Mouse (Mus musculus): ENCODE measurements around the gene Sema4b. TPM values are rescaled to one million over a fixed set of nuclear protein-coding genes. Genes with fewer than 3 reads are reported as not detected.

Gene Sema4b
- polyA plus RNA-seq, 1 experiment from 2014 or later, result 13.5 TPM

DNA sequence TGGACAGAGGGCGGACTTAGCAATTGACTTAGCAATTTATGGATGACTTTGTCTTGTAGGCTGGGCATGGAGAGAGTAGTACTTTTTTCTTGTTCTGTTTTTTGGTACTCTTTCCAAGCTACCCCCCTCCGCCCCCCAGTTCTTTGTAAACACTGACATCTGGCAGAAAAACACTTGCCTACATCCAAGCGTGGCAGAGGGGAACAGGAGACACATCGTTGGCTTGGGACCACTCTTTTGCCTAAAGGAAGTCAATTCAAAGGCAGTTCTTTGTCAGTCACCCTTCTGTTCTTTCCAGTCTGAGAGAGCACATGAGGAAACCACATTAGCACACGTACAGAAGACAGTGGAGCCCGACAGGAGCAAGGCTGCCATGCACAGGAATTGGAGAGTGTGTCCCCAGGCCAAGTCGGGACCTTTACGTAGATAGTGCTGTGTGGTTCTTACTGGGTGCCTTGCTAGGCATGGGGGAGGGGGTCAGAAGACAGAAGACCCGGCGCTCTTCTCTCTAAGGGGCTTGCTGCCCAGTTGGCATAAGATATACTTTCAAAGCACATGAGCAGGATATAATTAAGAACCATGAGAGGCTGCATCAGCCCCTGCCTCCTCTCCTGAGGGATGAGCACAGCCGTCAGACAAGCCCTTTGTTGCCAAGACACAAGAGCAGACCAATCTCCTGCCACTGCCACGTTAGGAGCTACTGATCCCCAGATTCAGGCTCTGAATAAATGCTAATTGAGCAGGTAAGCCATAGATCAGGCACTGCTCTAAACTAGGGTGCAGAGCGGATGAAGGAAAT, 7.5 kb downstream of the Sema4b start:
- TF ChIP-seq CTCF (IDR thresholded peaks at IDR 0.05; ENCODE audit: low read depth) (no peak), EP300 (IDR thresholded peaks at IDR 0.05; ENCODE audit: low read depth) (no peak)
- Histone ChIP-seq H3K27ac (ENCODE audit: low read depth) (peak overlapping the region; percentile 86), H3K4me3 (ENCODE audit: low read depth, low read length) (no peak overlapping the region), H3K27me3 (ENCODE audit: insufficient read depth, low read length) (no peaks in the 10 kb centered on the region), H3K9ac (replicated peaks) (no peak overlapping the region; the same call in 1 of the 2 replicates), H3K4me2 (ENCODE audit: low read depth, low read length) (no peak overlapping the region; the same call in 1 of the 2 replicates), H3K9me3 (ENCODE audit: low read length) (no peaks in the 10 kb centered on the region), H3K4me1 (ENCODE audit: insufficient read depth) (peaks cover 65% of the 10 kb centered on the region), H3K36me3 (replicated peaks; ENCODE audit: insufficient read depth, low read length) (no peaks in the 10 kb centered on the region)
- DNase-seq (no peak), ATAC-seq (no peak)
- WGBS (ENCODE audit: insufficient replicate concordance), result 67% methylated on average over 13 of the region's 13 CpGs

DNA sequence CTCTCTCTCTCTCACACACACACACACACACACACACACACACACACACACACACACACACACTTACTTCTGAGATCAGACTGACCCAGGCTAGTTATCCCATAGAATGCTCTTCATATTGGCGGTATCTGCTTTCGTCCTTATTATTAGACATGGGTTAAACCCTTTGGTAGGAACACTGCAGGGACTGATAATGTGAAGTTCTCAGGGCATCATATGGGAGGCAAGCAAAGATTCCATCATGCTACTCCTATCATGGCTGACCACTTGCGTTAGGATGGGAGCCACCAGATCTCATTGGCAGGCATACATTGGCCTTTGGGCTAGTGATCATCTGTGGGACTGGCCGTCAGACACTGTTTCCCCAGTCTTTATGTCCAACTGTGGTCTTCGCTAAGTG, 8.5 kb downstream of the Sema4b start:
- no peaks in the 10 kb centered on the region for H3K36me3 ChIP-seq (replicated peaks; ENCODE audit: insufficient read depth, low read length)
- ATAC-seq (no peak), DNase-seq (no peak)
- peak overlapping the region; percentile 51 for H3K4me2 ChIP-seq (ENCODE audit: low read depth, low read length)
- no peak overlapping the region for H3K4me3 ChIP-seq (ENCODE audit: low read depth, low read length)
- 70% methylated on average over 5 of the region's 5 CpGs for WGBS (ENCODE audit: insufficient replicate concordance)
- H3K27me3 ChIP-seq (ENCODE audit: insufficient read depth, low read length), result no peaks in the 10 kb centered on the region
- peaks cover 69% of the 10 kb centered on the region for H3K4me1 ChIP-seq (ENCODE audit: insufficient read depth)
- peak overlapping the region; percentile 86; the same call in 1 of the 2 replicates for H3K27ac ChIP-seq (ENCODE audit: low read depth)
- TF ChIP-seq CTCF (IDR thresholded peaks at IDR 0.05; ENCODE audit: low read depth) (no peak), EP300 (IDR thresholded peaks at IDR 0.05; ENCODE audit: low read depth) (peak; percentile 89)
- no peak overlapping the region for H3K9ac ChIP-seq (replicated peaks)
- no peaks in the 10 kb centered on the region for H3K9me3 ChIP-seq (ENCODE audit: low read length)

DNA sequence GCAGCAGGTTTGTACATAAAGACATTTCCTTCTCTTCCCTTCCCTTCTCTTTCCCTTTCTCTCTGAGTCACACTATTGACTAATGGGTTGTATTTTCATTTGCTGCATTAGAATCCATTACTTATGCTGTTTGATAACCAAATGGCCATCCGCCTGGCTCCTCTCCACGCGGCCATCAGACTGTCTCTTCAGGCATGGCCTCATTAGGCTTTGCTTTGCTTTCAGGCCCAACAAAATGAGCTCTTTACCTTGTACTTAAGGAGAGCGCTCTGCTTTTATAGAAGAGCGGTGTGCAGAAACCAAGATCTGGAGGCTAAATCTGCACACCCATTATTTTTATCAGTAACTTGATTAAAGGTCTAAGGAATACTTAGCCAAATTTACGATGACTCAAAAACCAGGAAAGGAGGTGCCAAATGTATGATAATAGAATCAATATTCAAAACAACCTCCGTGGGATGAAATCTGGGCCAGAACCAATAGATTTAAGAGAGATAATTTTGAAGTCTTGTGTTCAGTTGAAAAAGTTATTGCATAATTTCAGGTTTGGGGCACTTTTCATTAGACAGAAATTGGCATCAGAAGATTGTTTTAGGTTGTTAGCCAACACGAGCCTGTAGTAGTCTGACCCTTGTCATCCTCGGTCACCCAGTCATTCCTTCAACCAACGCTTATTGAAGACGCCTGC, 9.1 kb downstream of the Sema4b start:
- H3K27me3 ChIP-seq (ENCODE audit: insufficient read depth, low read length), result no peaks in the 10 kb centered on the region
- DNase-seq (no peak), ATAC-seq (no peak)
- no peak overlapping the region; the same call in 1 of the 2 replicates for H3K9ac ChIP-seq (replicated peaks)
- no peak for TF ChIP-seq CTCF (IDR thresholded peaks at IDR 0.05; ENCODE audit: low read depth)
- H3K4me1 ChIP-seq (ENCODE audit: insufficient read depth), result peaks cover 70% of the 10 kb centered on the region
- no peaks in the 10 kb centered on the region for H3K36me3 ChIP-seq (replicated peaks; ENCODE audit: insufficient read depth, low read length)
- no peak overlapping the region for H3K4me3 ChIP-seq (ENCODE audit: low read depth, low read length)
- H3K9me3 ChIP-seq (ENCODE audit: low read length), result no peaks in the 10 kb centered on the region
- H3K4me2 ChIP-seq (ENCODE audit: low read depth, low read length), result peak overlapping the region; percentile 51
- peak overlapping the region; percentile 86; the same call in 1 of the 2 replicates for H3K27ac ChIP-seq (ENCODE audit: low read depth)
- WGBS (ENCODE audit: insufficient replicate concordance), result 79% methylated on average over 10 of the region's 11 CpGs

DNA sequence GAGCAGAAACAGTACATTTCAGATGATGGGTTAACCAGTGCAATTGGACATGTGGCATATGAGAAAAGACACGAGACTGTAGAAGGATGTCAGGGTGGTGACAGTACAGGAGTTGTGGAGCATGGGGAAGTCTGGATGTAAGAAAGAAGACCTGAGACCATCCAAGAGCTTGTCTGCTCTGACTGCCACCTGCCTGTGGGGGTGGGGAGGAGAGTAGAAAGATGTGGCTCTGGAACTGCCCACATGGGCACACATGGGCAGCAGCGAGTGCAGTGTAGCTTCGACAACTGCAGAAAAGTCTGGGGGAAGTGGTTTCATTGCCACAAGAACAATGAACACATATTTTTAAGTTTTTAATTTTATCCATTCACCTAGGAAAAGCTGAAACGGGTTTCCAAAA, 10.7 kb downstream of the Sema4b start:
- WGBS (ENCODE audit: insufficient replicate concordance), result 19% methylated on average over 4 of the region's 4 CpGs
- H3K4me2 ChIP-seq (ENCODE audit: low read depth, low read length), result peak overlapping the region; percentile 90
- ATAC-seq (no peak), DNase-seq (peak; percentile 53)
- peak overlapping the region; percentile 87 for H3K4me3 ChIP-seq (ENCODE audit: low read depth, low read length)
- H3K9ac ChIP-seq (replicated peaks), result peak overlapping the region; percentile 90
- peaks cover 71% of the 10 kb centered on the region for H3K4me1 ChIP-seq (ENCODE audit: insufficient read depth)
- H3K9me3 ChIP-seq (ENCODE audit: low read length), result no peaks in the 10 kb centered on the region
- no peaks in the 10 kb centered on the region for H3K27me3 ChIP-seq (ENCODE audit: insufficient read depth, low read length)
- H3K27ac ChIP-seq (ENCODE audit: low read depth), result peak overlapping the region; percentile 93
- TF ChIP-seq CTCF (IDR thresholded peaks at IDR 0.05; ENCODE audit: low read depth), result peak; percentile 39
- TF ChIP-seq EP300 (IDR thresholded peaks at IDR 0.05; ENCODE audit: low read depth), result no peak
- H3K36me3 ChIP-seq (replicated peaks; ENCODE audit: insufficient read depth, low read length), result peaks cover 12% of the 10 kb centered on the region

DNA sequence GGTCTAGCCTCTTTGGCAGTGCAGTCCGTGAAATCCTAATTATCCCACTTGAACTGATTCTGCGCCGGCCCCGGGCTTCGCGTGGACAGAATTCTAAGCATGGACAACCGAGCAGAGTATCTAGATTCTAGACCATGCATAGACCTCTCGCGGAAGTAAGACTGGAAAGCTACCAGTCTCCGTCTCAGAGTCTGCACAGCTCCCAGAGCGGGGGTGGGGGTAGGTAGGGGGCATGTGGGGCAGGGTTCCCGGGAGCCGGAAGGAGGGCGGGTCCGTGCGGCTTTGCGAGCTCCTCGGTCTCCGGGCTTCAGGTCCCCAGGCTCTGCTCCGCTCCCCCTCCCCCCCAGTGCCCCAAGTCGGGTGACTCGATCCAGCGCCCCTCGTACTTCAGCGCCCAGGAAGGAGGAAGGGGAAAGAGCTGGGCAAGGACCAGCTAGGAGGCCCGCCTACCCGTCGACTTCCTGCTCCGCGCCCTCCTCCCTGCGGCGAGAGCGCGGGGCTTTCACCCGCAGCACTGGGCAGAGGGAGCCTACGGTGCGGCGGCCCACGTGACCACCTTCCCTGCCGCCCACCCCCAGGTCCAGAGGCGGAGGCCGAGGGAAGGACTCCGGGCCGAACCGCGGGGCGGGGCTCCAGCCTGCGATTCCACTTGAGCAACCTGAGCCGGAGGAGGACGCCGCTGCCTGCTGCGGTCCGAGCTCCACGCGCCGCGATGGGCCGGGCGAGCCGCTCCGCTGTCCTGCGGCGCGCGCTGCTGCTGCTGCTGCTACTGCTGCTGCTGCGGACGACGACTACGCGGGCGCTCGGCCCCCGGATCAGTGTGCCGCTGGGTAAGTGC, 11.5 kb downstream of the Sema4b start:
- peaks cover 15% of the 10 kb centered on the region for H3K36me3 ChIP-seq (replicated peaks; ENCODE audit: insufficient read depth, low read length)
- WGBS (ENCODE audit: insufficient replicate concordance), result under 1% methylated on average over 44 of the region's 74 CpGs
- peak; percentile 86 for DNase-seq
- peak overlapping the region; percentile 93 for H3K27ac ChIP-seq (ENCODE audit: low read depth)
- no peaks in the 10 kb centered on the region for H3K9me3 ChIP-seq (ENCODE audit: low read length)
- TF ChIP-seq CTCF (IDR thresholded peaks at IDR 0.05; ENCODE audit: low read depth) (no peak), EP300 (IDR thresholded peaks at IDR 0.05; ENCODE audit: low read depth) (no peak)
- H3K4me2 ChIP-seq (ENCODE audit: low read depth, low read length), result peak overlapping the region; percentile 90
- ATAC-seq, result peak; percentile 72
- no peaks in the 10 kb centered on the region for H3K27me3 ChIP-seq (ENCODE audit: insufficient read depth, low read length)
- H3K4me1 ChIP-seq (ENCODE audit: insufficient read depth), result peaks cover 71% of the 10 kb centered on the region
- peak overlapping the region; percentile 87 for H3K4me3 ChIP-seq (ENCODE audit: low read depth, low read length)
- H3K9ac ChIP-seq (replicated peaks), result peak overlapping the region; percentile 90

Measured in liver, postnatal 0 days (tissue).